Mouse (Mus musculus): ENCODE results near the gene Fam222a.

Gene Fam222a

GRCm38 (mm10) chr5:114567565-114568197 lies at the start of gene Fam222a:
Gene Fam222a (plus strand): TSS chr5:114568016.
- peak; percentile 59 for DNase-seq (ENCODE audit: low spot score)

- DNase-seq (ENCODE audit: low spot score), result no peak
Observed at GRCm38 (mm10) chr5:114528355-114528754, 39.5 kb upstream of the Fam222a start.

- DNase-seq (ENCODE audit: low spot score), result no peak
Observed at GRCm38 (mm10) chr5:114530337-114530736, 37.5 kb upstream of the Fam222a start.

- DNase-seq (ENCODE audit: low spot score), result no peak
Observed at GRCm38 (mm10) chr5:114532055-114532454, 35.8 kb upstream of the Fam222a start.

GRCm38 (mm10) chr5:114537308-114538020 lies 30.4 kb upstream of the Fam222a start:
- DNase-seq (ENCODE audit: low spot score), result no peak

- DNase-seq (ENCODE audit: low spot score), result peak; percentile 21
Observed at GRCm38 (mm10) chr5:114538021-114538405, 29.8 kb upstream of the Fam222a start.

- no peak for DNase-seq (ENCODE audit: low spot score)
Observed at GRCm38 (mm10) chr5:114538752-114539151, 29.1 kb upstream of the Fam222a start.

GRCm38 (mm10) chr5:114539766-114540165 lies 28.1 kb upstream of the Fam222a start:
- no peak for DNase-seq (ENCODE audit: low spot score)

- no peak for DNase-seq (ENCODE audit: low spot score)
Observed at GRCm38 (mm10) chr5:114541656-114542445, 26.0 kb upstream of the Fam222a start.

GRCm38 (mm10) chr5:114543656-114544055 lies 24.2 kb upstream of the Fam222a start:
- no peak for DNase-seq (ENCODE audit: low spot score)

GRCm38 (mm10) chr5:114544205-114544604 lies 23.6 kb upstream of the Fam222a start:
- DNase-seq (ENCODE audit: low spot score), result no peak

- no peak for DNase-seq (ENCODE audit: low spot score)
Observed at GRCm38 (mm10) chr5:114545076-114545475, 22.7 kb upstream of the Fam222a start.

GRCm38 (mm10) chr5:114548976-114549375 lies 18.8 kb upstream of the Fam222a start:
- DNase-seq (ENCODE audit: low spot score), result no peak

GRCm38 (mm10) chr5:114549770-114550169 lies 18.0 kb upstream of the Fam222a start:
- no peak for DNase-seq (ENCODE audit: low spot score)

GRCm38 (mm10) chr5:114550431-114550830 lies 17.4 kb upstream of the Fam222a start:
- no peak for DNase-seq (ENCODE audit: low spot score)

- DNase-seq (ENCODE audit: low spot score), result no peak
Observed at GRCm38 (mm10) chr5:114550886-114551492, 16.8 kb upstream of the Fam222a start.

GRCm38 (mm10) chr5:114552507-114553208 lies 15.2 kb upstream of the Fam222a start:
- no peak for DNase-seq (ENCODE audit: low spot score)

- DNase-seq (ENCODE audit: low spot score), result no peak
Observed at GRCm38 (mm10) chr5:114553706-114554105, 14.1 kb upstream of the Fam222a start.

GRCm38 (mm10) chr5:114555424-114555823 lies 12.4 kb upstream of the Fam222a start:
- DNase-seq (ENCODE audit: low spot score), result no peak

GRCm38 (mm10) chr5:114556109-114556508 lies 11.7 kb upstream of the Fam222a start:
- DNase-seq (ENCODE audit: low spot score), result no peak

- no peak for DNase-seq (ENCODE audit: low spot score)
Observed at GRCm38 (mm10) chr5:114557765-114558731, 9.8 kb upstream of the Fam222a start.

Measured in lung, postnatal 25 days (tissue).